Mouse (Mus musculus): ENCODE data around the gene Zfand3. TPM values are rescaled to one million over a fixed set of nuclear protein-coding genes. Genes with fewer than 3 reads are reported as not detected.

Gene Zfand3
- polyA plus RNA-seq, 1 experiment from 2014 or later, result 61.7 TPM

- no peak overlapping the region for H3K4me2 ChIP-seq (replicated peaks; ENCODE audit: low read depth, low read length)
- WGBS, result 49% methylated on average over 5 of the region's 5 CpGs
These were observed 220.7 kb downstream of the Zfand3 start for GRCm38 (mm10) chr17:30225030-30225740.

GRCm38 (mm10) chr17:30228439-30229215, 224.1 kb downstream of the Zfand3 start:
- Histone ChIP-seq H3K4me3 (ENCODE audit: low read depth, low read length) (no peak overlapping the region), H3K27me3 (ENCODE audit: control insufficient read depth, insufficient read depth, low read length) (no peaks in the 10 kb centered on the region), H3K9ac (ENCODE audit: low read depth, low read length) (no peak overlapping the region), H3K36me3 (ENCODE audit: control insufficient read depth, insufficient read depth, low read length) (no peaks in the 10 kb centered on the region), H3K9me3 (ENCODE audit: control insufficient read depth, low read length) (no peaks in the 10 kb centered on the region), H3K4me1 (replicated peaks; ENCODE audit: control insufficient read depth, insufficient read depth, low read length) (peaks cover 6% of the 10 kb centered on the region), H3K27ac (ENCODE audit: low read depth, low read length) (no peak overlapping the region), H3K4me2 (replicated peaks; ENCODE audit: low read depth, low read length) (no peak overlapping the region)
- WGBS, result 89% methylated on average over 10 of the region's 10 CpGs
- DNase-seq (ENCODE audit: low spot score) (no peak), ATAC-seq (ENCODE audit: low FRiP score) (no peak)

More at GRCm38 (mm10) chr17:30225030-30225740, 220.7 kb downstream of the Zfand3 start:
- no peak for ATAC-seq (ENCODE audit: low FRiP score)
- Histone ChIP-seq H3K27ac (ENCODE audit: low read depth, low read length) (no peak overlapping the region), H3K9me3 (ENCODE audit: control insufficient read depth, low read length) (no peaks in the 10 kb centered on the region), H3K36me3 (ENCODE audit: control insufficient read depth, insufficient read depth, low read length) (no peaks in the 10 kb centered on the region), H3K4me3 (ENCODE audit: low read depth, low read length) (no peak overlapping the region), H3K4me1 (replicated peaks; ENCODE audit: control insufficient read depth, insufficient read depth, low read length) (peaks cover 6% of the 10 kb centered on the region), H3K9ac (ENCODE audit: low read depth, low read length) (no peak overlapping the region), H3K27me3 (ENCODE audit: control insufficient read depth, insufficient read depth, low read length) (no peaks in the 10 kb centered on the region)
- peak; percentile 34 for DNase-seq (ENCODE audit: low spot score)

GRCm38 (mm10) chr17:30230428-30230827, 225.9 kb downstream of the Zfand3 start:
- no peak for DNase-seq (ENCODE audit: low spot score)
- WGBS, result 90% methylated on average over 4 of the region's 4 CpGs
- H3K36me3 ChIP-seq (ENCODE audit: control insufficient read depth, insufficient read depth, low read length), result no peaks in the 10 kb centered on the region
- no peaks in the 10 kb centered on the region for H3K9me3 ChIP-seq (ENCODE audit: control insufficient read depth, low read length)
- H3K4me2 ChIP-seq (replicated peaks; ENCODE audit: low read depth, low read length), result no peak overlapping the region
- H3K27me3 ChIP-seq (ENCODE audit: control insufficient read depth, insufficient read depth, low read length), result no peaks in the 10 kb centered on the region
- ATAC-seq (ENCODE audit: low FRiP score), result no peak
- peaks cover 2% of the 10 kb centered on the region for H3K4me1 ChIP-seq (replicated peaks; ENCODE audit: control insufficient read depth, insufficient read depth, low read length)
- H3K27ac ChIP-seq (ENCODE audit: low read depth, low read length), result no peak overlapping the region
- no peak overlapping the region for H3K9ac ChIP-seq (ENCODE audit: low read depth, low read length)
- no peak overlapping the region for H3K4me3 ChIP-seq (ENCODE audit: low read depth, low read length)

- no peaks in the 10 kb centered on the region for H3K27me3 ChIP-seq (ENCODE audit: control insufficient read depth, insufficient read depth, low read length)
- ATAC-seq (ENCODE audit: low FRiP score) (no peak), DNase-seq (ENCODE audit: low spot score) (no peak)
- H3K4me2 ChIP-seq (replicated peaks; ENCODE audit: low read depth, low read length), result no peak overlapping the region
- H3K9me3 ChIP-seq (ENCODE audit: control insufficient read depth, low read length), result no peaks in the 10 kb centered on the region
- no peak overlapping the region for H3K4me3 ChIP-seq (ENCODE audit: low read depth, low read length)
- no peak overlapping the region for H3K27ac ChIP-seq (ENCODE audit: low read depth, low read length)
- H3K4me1 ChIP-seq (replicated peaks; ENCODE audit: control insufficient read depth, insufficient read depth, low read length), result no peaks in the 10 kb centered on the region; the same call in 1 of the 2 replicates
- 89% methylated on average over 1 of the region's 1 CpGs for WGBS
- no peak overlapping the region for H3K9ac ChIP-seq (ENCODE audit: low read depth, low read length)
- H3K36me3 ChIP-seq (ENCODE audit: control insufficient read depth, insufficient read depth, low read length), result no peaks in the 10 kb centered on the region
These were observed 226.9 kb downstream of the Zfand3 start for GRCm38 (mm10) chr17:30231483-30231882.

GRCm38 (mm10) chr17:30232698-30233097, 228.2 kb downstream of the Zfand3 start:
- Histone ChIP-seq H3K9ac (ENCODE audit: low read depth, low read length) (no peak overlapping the region), H3K4me3 (ENCODE audit: low read depth, low read length) (no peak overlapping the region), H3K4me2 (replicated peaks; ENCODE audit: low read depth, low read length) (no peak overlapping the region), H3K36me3 (ENCODE audit: control insufficient read depth, insufficient read depth, low read length) (no peaks in the 10 kb centered on the region), H3K4me1 (replicated peaks; ENCODE audit: control insufficient read depth, insufficient read depth, low read length) (no peaks in the 10 kb centered on the region; the same call in 1 of the 2 replicates), H3K27me3 (ENCODE audit: control insufficient read depth, insufficient read depth, low read length) (no peaks in the 10 kb centered on the region), H3K27ac (ENCODE audit: low read depth, low read length) (no peak overlapping the region), H3K9me3 (ENCODE audit: control insufficient read depth, low read length) (no peaks in the 10 kb centered on the region)
- DNase-seq (ENCODE audit: low spot score), result peak; percentile 65
- ATAC-seq (ENCODE audit: low FRiP score), result no peak
- 47% methylated on average over 4 of the region's 4 CpGs for WGBS

- H3K4me2 ChIP-seq (replicated peaks; ENCODE audit: low read depth, low read length), result no peak overlapping the region
- DNase-seq (ENCODE audit: low spot score) (no peak), ATAC-seq (ENCODE audit: low FRiP score) (no peak)
- no peaks in the 10 kb centered on the region for H3K36me3 ChIP-seq (ENCODE audit: control insufficient read depth, insufficient read depth, low read length)
- H3K4me3 ChIP-seq (ENCODE audit: low read depth, low read length), result no peak overlapping the region
- H3K27me3 ChIP-seq (ENCODE audit: control insufficient read depth, insufficient read depth, low read length), result no peaks in the 10 kb centered on the region
- H3K9me3 ChIP-seq (ENCODE audit: control insufficient read depth, low read length), result no peaks in the 10 kb centered on the region
- H3K27ac ChIP-seq (ENCODE audit: low read depth, low read length), result no peak overlapping the region
- WGBS, result 75% methylated on average over 4 of the region's 4 CpGs
- H3K9ac ChIP-seq (ENCODE audit: low read depth, low read length), result no peak overlapping the region
- H3K4me1 ChIP-seq (replicated peaks; ENCODE audit: control insufficient read depth, insufficient read depth, low read length), result no peaks in the 10 kb centered on the region
These were observed 230.8 kb downstream of the Zfand3 start for GRCm38 (mm10) chr17:30235380-30235779.

- 80% methylated on average over 6 of the region's 6 CpGs for WGBS
- Histone ChIP-seq H3K27me3 (ENCODE audit: control insufficient read depth, insufficient read depth, low read length) (no peaks in the 10 kb centered on the region), H3K9me3 (ENCODE audit: control insufficient read depth, low read length) (no peaks in the 10 kb centered on the region), H3K27ac (ENCODE audit: low read depth, low read length) (no peak overlapping the region), H3K36me3 (ENCODE audit: control insufficient read depth, insufficient read depth, low read length) (no peaks in the 10 kb centered on the region), H3K4me1 (replicated peaks; ENCODE audit: control insufficient read depth, insufficient read depth, low read length) (no peaks in the 10 kb centered on the region), H3K4me2 (replicated peaks; ENCODE audit: low read depth, low read length) (no peak overlapping the region), H3K4me3 (ENCODE audit: low read depth, low read length) (no peak overlapping the region), H3K9ac (ENCODE audit: low read depth, low read length) (no peak overlapping the region)
- DNase-seq (ENCODE audit: low spot score), result no peak
- no peak for ATAC-seq (ENCODE audit: low FRiP score)
These were observed 232.1 kb downstream of the Zfand3 start for GRCm38 (mm10) chr17:30236611-30237010.

- Histone ChIP-seq H3K9me3 (ENCODE audit: control insufficient read depth, low read length) (no peaks in the 10 kb centered on the region), H3K27me3 (ENCODE audit: control insufficient read depth, insufficient read depth, low read length) (no peaks in the 10 kb centered on the region), H3K4me3 (ENCODE audit: low read depth, low read length) (no peak overlapping the region), H3K36me3 (ENCODE audit: control insufficient read depth, insufficient read depth, low read length) (no peaks in the 10 kb centered on the region), H3K27ac (ENCODE audit: low read depth, low read length) (no peak overlapping the region), H3K4me1 (replicated peaks; ENCODE audit: control insufficient read depth, insufficient read depth, low read length) (no peaks in the 10 kb centered on the region), H3K9ac (ENCODE audit: low read depth, low read length) (no peak overlapping the region), H3K4me2 (replicated peaks; ENCODE audit: low read depth, low read length) (no peak overlapping the region)
- DNase-seq (ENCODE audit: low spot score) (no peak), ATAC-seq (ENCODE audit: low FRiP score) (no peak)
- WGBS, result 90% methylated on average over 7 of the region's 7 CpGs
These were observed 233.1 kb downstream of the Zfand3 start for GRCm38 (mm10) chr17:30237600-30237999.

All from hindbrain, embryonic 11.5 days (tissue).